Mouse (Mus musculus) central nervous system, embryonic 14 days (tissue): Measurements from ENCODE around the gene Fcnb. TPM values are rescaled to one million over a fixed set of nuclear protein-coding genes. Genes with fewer than 3 reads are reported as not detected.

Experiments used
- polyA plus RNA-seq: library from polyadenylated mRNA; depleted of rRNA; stranded (reverse); fragments of >200 nt; gene quantifications from 2 replicates; pipeline ENCODE4 v1.2.3, GENCODE M21; 2012; rRNA removed

Gene Fcnb
- polyA plus RNA-seq, result 0.16 and 0.25 TPM in 2 replicates

DNA sequence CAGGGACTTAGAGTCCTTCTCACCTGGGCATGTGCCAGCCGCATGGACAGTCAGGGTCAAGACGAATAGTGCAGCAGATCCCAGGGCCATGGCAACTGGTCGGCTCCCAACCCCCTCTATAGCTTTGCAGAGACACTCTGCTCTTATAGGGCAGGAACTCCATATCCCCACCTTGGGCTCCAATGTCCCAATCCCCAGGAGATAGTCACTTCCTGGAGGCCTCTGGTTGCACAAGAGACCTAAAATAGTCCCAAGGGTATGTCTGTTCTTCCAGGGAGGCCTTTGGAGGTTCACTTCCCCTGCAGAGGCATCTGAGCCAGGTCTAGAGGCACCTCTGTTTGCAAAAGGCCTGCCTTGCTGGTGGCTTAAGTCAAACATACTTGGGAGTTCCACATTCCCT, at the start of gene Fcnb:
Gene Fcnb (minus strand): TSS at position 118 of the 400 bp plus-strand sequence.

Other genes with a start within 250 kb of the Fcnb start
- 21.5 and 70.8 TPM in 2 replicates for gene Col5a1, start 198.5 kb downstream of the Fcnb start, polyA plus RNA-seq
- 210 and 250 TPM in 2 replicates for gene Olfm1, start 108.1 kb upstream of the Fcnb start, polyA plus RNA-seq